Mouse (Mus musculus) frontal cortex, postnatal 14 days (tissue): ENCODE results near the gene Nccrp1.
"Not testable (repeated sequence)": the region's sequence is repeated elsewhere in the genome, so short reads cannot be mapped to it uniquely, and the experiment has no call there.

Source experiments
- DNase-seq, 2 experiments: peaks; one replicate each; pipeline ENCODE4 v3.0.0; 2022; ENCODE audit warnings: low spot score in 2 of 2

The Nccrp1 gene

GRCm38 (mm10) chr7:28570291-28570981, 23.4 kb upstream of the Nccrp1 start:
- DNase-seq: no peak

DNA sequence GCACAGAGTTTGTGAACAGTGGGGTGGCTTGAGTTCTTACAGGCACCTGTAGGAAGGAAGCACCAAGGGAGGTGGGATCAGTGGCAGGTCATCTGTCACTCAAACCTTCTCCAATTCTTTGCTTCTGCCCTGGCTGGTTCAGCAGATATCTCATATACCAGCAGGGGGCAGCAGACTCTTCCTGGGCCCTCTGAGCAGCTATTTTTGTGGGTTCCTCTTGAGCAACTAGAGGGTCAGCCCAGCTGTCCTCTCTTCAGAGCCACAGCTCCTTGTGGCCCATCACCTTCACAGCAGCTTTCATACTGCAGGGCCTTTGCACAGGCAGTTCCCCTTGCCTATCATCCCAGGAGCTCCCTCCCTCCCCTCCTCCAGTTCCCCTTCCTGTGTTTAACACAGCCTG, 21.2 kb upstream of the Nccrp1 start:
- DNase-seq: peak in 1 of 2 experiments; percentile 51

DNA sequence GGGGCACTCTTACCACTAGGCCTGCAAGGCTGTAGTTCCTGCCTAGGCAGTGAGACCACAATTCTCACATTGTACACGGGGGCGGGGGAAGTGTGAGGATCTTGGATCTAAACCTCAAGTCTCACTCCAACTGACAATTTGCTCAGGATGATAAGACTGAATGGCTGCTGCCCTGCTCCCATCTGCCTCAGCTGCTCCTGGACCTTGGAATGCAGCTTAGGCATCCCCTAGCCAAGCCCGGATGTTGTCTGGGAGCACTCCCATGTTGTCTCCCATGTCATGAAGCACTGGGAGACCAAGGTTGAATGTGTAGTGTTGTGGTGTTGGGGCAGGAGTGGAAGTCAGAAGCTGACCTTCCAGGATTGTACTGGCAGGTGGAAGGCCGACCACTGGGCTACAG, 20.5 kb upstream of the Nccrp1 start:
- DNase-seq: no peak

GRCm38 (mm10) chr7:28565407-28565806, 18.4 kb upstream of the Nccrp1 start:
- no peak for DNase-seq

- DNase-seq: no peak
These were observed 15.9 kb upstream of the Nccrp1 start for GRCm38 (mm10) chr7:28562951-28563350.

DNA sequence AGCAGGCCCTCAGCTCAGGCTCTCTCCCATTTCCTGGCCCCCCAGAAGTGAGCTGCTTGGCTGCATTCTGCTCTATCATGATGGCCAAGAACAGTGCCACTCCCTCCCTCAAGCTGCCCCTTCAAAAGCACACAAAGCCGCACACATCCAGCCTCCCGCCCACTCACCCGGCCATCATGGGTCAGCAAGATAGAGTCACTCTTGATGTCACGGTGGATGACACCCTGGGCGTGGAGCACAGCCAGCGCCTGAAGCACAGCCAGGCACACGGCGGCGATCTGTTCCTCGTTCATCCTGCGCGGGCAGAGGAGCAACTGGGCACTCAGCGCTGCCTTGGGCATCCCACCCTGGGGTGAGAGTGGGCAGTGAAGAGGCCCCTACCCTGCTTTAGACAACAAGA, 15.3 kb upstream of the Nccrp1 start:
- no peak for DNase-seq

DNA sequence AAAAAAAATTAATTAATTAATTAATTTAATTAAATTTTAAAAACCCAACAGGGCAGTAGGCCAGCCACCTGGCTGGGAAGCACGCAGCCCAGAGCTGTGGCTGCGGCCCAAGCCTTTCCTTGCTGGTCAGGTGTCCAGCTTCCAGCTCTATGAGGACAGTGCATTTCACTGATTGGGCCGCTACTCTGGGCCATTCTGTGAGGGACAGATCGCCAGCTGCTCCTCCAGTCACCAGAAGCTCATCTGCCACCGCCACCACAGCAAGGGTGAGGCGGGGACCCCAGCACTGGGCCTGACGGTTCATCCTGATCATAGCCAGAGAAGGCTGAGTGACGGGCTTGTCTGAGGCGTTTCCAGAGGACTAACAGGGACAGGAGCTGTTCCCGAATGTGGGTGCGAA, 14.9 kb upstream of the Nccrp1 start:
- no peak for DNase-seq

DNA sequence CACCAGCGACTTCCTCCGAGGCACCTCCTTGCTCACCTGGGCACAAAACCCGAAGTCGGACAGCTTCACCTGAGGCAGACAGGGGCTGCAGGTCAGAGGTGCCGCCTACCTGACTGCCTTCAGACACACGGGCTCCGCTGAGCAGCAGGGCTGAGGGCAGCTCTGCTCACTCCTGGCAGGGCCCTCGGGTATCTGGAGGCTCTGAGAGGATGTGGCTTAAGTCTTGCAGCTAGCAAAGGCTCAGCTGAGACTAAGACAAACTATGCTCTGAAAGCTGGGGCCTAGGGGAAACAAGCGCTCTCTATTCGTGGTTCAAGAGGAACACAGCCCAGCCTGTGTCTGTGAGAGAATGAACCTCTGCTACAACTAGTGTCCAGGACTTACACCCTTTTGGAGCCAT, 13.8 kb upstream of the Nccrp1 start:
- no peak for DNase-seq

DNA sequence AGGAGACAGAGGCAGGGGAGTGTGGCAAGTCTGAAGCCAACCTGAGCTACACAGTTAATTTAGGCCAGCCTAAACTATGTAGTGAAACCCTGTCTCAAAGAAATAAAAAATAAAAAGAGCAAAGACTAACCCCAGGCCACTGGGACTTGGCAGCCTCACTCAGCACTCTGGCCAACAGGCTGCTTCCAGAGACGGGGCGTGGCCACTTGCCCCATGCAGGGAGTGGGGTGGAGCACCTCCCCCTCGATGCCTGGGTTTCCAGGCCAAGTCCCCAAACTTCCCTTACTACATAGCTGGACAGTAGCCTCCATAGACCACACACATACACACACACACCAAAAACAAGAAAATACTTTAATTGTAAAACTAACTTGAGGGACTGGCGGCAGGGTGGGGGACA, 11.4 kb upstream of the Nccrp1 start:
- DNase-seq: no peak

DNA sequence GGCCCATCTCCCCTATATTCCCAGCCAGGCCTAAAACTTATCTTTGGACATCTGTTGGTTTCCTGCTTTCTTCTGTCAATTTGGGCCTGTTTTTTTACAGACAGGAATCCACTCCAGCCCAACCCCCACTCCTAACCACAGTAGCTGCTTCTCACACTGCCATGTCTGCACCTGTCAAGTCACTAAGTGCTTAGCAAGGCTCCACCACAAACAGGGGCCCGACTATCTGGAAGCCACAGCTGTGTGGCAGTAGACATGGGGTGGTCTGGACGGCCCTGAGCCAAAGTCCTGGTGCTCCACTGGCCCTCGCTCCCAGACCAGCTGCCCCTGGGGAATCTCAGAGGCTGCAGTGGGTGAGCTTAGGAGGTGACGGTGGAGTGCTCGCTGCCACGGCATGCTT, 10.7 kb upstream of the Nccrp1 start:
- no peak for DNase-seq

- DNase-seq: no peak
These were observed 10.0 kb upstream of the Nccrp1 start for GRCm38 (mm10) chr7:28557069-28557468.

DNA sequence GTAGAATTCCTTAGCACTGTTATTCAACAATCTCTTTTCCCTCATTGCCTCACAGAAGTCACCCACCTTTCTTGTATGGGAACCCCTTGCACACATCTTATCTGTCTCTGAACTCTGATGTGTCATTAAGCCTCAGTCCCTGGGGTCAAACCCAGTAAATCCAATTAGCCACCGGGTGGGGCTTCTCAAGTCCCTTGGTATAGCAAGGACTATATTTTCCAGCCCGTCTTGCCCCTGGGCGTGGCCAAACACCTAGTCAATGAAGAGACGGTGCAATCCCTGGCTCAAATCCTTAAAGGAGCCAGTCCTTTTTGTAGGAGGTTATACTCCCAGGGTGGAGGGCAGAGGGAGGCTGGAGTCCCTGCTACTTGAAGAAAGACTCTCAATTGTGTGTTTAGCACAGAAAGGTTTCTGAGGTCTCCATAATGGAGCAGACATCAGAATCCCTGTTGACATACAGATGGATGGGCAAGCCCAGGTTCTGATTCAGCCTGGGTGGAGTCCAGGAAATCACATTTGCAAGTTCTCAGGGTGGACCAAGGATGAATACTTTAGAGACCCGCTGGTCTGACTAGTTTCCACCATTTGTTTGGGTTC, 9.0 kb upstream of the Nccrp1 start:
- no peak for DNase-seq

DNA sequence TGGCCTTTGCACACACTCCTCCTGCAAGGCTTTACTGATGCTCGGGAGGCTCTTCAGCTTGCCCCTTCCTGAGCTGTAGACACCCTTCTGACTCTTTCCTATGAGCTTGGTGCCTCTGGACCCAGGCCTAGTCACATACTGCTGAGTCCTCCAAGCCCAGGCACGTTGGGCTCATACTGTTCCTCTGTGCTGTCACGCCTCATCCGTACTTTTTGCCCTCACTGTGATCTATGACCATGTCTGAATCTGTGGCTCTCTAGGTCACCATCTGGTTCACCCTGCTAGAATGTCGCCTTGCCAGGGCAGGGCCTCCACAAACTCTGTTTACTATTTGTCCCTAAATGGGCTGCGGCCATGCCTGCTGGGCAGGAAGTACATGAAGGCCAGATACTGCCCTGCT, 6.0 kb upstream of the Nccrp1 start:
- DNase-seq: no peak

DNA sequence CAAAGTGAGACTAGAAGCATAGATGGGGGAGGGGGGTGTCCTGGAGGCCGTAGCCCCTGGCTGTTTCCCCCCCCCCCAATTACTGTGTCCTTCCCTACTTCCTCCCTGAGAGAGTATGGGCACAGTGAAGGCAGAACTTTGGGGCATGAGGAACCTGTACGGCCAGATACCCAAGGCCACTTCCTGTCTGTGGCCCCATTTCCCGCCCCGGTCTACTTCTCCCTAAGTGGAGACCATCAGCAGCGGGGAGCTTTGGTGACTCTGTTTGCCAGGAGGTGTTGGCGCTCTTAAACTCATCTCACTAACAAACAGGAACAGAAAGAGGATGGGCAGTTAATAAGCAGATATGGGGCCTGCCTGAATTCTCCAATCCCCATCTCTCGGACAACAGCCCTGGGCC, 574 bp upstream of the Nccrp1 start:
- DNase-seq: no peak

GRCm38 (mm10) chr7:28546649-28547048, 405 bp downstream of the Nccrp1 start:
- no peak for DNase-seq

- no peak for DNase-seq
These were observed 1.2 kb downstream of the Nccrp1 start for GRCm38 (mm10) chr7:28545891-28546210.

- DNase-seq: no peak
These were observed 1.8 kb downstream of the Nccrp1 start for GRCm38 (mm10) chr7:28545048-28545890.

DNA sequence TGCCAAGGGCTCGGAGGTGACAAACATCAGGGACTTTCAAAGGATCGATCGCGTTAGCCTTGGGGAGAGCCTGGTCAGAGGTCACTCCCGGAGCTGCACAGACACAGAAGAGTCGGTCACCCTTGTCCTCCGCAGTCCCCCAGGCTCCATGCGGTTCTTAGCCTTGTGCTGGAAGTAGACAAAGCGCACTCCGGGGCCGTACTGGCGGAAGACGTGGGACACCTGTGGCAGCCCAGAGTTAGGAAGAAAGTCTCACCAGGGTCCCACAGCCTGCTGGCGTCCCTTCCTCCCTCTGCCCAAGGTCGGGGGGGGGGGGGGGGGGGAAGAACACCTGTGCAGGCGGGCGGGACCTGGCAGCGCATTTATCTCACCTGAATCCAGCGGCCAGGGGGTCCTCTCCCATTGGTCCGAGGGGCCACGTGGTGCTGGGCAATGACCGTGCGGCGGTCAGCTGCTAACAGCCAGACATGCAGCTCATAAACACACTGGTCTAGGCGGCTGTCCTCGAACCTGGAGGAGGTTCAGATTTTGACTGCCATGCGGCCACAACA, 2.9 kb downstream of the Nccrp1 start:
- no peak for DNase-seq

DNA sequence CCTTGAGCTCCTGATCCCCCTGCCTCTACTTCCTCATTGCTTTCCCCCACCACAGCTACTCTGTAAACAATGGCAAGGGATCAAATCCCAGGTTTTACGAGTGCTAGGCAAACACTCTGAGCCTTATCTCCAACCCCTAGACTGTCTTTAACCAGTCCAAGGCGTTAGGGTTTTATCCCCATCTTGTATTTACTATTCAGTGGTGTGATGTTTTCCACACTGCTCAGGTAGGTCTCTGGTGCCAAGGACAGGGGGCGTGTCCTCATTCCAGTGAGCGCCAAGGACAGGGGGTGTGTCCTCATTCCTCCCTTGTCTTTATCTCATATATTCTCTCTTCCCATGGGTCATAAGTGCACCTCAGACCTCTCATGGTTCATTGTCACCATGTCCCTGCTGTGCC, 6.5 kb downstream of the Nccrp1 start, which contains the start of gene Sycn:
Gene Sycn (plus strand): TSS at position 360 of the 400 bp plus-strand sequence.
- DNase-seq: no peak

DNA sequence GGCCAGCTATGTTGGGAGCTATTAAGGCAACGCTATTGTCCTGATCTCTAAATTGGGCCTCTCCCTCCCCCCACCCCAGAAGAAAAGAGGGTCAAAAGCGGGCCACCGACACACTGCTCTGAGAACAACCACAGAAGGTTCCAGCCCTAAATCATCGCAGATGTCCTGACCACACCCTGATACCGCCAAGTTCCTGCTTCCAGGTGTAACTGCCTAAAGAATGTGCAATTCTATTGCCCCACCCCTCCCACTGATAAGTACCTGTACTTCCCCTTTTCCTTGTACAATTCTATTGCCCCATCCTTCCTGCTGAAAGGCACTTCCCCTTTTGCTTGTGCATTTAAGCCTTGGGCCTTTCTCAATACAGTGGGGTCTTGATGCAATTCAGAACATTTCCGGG, 8.2 kb downstream of the Nccrp1 start:
- DNase-seq: not testable (repeated sequence)

GRCm38 (mm10) chr7:28532005-28532404, 15.0 kb downstream of the Nccrp1 start:
- DNase-seq: no peak

GRCm38 (mm10) chr7:28527922-28528719, 18.9 kb downstream of the Nccrp1 start:
- peak in 1 of 2 experiments; percentile 45 for DNase-seq
